Mouse (Mus musculus) retina, postnatal 1 day (tissue): Measurements from ENCODE around the gene Nprl2.
A peak's percentile ranks its signal among the peaks of the same experiment; 100 is the strongest.

Experiments used
- DNase-seq: peaks from one replicate; pipeline ENCODE4 v3.0.0-alpha.2; 2012

Nprl2 gene

DNA sequence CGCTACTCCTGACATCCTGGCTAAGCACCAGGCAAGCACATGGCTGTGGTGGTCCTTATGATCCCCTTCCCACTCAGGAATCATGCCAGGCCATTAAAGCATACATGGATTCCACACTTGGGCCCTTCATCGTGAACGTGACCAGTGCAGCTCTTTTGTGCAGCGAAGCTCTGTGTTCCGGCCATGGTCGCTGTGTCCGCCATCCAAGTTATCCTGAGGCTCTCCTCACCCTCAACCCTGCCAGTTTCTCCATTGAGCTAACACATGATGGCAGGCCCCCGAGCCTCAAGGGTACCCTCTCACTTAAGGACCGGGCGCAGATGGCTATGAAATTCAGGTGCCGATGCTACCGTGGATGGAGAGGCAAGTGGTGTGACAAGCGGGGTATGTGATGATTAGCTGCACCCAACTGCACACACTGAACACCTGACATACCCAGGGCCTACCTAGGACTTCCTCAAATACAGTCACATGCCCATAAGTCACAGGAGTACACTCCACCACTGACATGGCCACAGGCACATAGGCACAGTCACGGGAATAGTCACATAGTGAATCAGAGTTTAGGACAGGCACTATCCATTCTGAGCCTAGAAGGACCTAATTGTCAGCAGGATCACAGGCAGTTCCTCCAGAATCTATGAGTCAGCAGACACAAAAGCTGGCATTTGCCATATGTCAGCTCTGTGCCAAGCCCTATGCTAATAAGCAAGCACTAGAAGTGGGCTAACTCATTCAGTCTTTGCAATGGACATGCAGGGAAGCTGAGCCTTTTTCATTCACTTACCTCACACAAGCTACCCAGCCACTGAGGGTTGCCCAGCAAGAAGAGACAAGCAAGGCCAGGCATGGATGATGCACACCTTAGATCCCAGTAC lies 37.2 kb downstream of the Nprl2 start:
- no peak for DNase-seq

- DNase-seq: peak; percentile 88
These were observed 38.7 kb downstream of the Nprl2 start, which contains the start of gene Hyal3 for GRCm38 (mm10) chr9:107580501-107581317. Gene Hyal3, plus strand, starts transcription at chr9:107580818.

DNA sequence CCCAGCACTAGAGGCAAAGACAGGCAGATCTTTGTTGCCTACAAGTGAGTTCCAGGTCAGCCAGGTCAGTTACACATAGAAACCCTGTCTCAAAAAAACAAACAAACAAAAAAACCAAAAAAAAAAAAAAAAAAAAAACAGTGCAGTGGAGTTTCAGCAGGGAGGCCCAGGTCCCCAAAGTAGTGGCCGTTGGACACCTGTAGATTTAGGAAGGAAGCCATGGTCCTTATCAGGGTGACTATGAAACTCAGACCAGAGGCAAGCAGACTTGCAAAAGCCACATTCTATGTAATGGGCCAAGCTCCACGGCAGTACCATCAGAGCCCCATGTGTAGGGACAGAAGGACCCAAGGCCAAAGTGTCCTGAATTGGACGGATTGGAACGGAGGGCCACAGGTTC lies 39.6 kb downstream of the Nprl2 start:
- no peak for DNase-seq

- no peak for DNase-seq
These were observed 40.6 kb downstream of the Nprl2 start for GRCm38 (mm10) chr9:107582509-107583062.

- DNase-seq: no peak
These were observed 41.1 kb downstream of the Nprl2 start for GRCm38 (mm10) chr9:107583174-107583573.

- DNase-seq: no peak
These were observed 44.5 kb downstream of the Nprl2 start for GRCm38 (mm10) chr9:107586504-107586903.

DNA sequence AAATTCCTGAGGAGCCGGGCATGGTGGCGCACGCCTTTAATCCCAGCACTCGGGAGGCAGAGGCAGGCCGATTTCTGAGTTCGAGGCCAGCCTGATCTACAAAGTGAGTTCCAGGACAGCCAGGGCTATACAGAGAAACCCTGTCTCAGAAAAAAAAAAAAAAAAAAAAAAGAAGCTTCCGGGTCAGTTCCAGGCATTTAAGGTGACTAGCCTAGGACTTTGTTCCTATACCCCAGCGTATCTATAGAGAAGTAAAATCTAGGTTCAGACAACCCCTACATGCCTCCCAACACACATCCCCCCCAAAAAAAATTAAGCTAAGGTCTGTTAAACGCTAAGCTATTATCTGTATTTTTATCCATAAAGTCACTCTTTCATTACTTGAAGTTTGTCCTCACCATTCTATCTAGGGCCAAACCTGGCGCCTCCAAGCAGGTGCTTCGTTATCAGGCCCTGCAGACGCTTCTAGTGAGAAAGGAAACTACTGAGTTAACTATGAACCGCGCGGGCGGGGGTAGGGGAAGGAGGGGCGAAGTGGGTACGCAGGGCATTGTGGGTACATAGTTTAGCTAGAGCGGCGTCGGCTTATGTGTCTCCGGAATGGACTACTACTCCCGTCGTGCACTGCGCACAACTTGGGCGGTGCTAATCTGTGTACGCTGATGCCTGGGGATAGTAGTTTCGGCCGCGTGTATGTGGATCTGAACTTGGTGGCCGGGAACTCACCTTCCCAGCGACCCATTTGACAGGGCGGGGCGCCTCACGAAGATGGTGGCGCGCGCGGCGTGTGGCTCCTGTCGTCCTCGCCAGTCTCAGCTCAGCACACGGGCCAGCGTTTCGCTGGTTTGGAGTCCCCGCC lies 45.2 kb downstream of the Nprl2 start, which contains the start of gene Ifrd2:
Gene Ifrd2 (plus strand): TSS at position 669 of the 859 bp plus-strand sequence.
- peak; percentile 100 for DNase-seq

- DNase-seq: no peak
These were observed 46.0 kb downstream of the Nprl2 start for GRCm38 (mm10) chr9:107587833-107588639.

DNA sequence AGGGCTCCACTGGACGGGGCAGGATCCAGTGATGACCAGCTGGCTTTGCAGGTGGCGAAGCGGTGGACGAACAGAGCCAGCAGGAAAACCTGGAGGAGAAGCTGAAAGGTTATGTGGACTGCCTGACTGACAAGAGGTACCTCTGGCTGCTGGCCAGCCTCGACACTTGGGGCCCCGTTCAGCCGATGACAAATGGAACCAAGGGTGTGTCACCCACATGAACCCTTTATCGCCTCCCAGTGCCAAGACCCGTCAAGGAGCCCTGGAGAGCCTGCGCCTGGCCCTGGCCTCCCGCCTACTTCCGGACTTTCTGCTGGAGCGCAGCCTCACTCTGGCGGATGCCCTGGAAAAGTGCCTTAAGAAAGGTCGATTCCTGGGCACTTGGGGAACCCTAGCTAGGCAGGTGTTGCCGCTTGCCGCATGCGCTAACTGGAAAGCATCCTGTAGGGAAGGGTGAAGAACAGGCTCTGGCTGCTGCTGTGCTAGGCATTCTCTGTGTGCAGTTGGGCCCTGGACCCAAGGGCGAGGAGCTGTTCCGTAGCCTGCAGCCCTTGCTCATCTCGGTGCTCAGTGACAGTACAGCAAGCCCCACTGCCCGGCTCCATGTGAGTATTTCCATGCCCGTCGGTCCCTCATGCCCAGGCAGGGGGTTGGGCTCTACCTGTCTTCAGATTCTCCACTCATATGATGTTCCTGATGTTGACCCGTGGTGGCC lies 48.2 kb downstream of the Nprl2 start:
- no peak for DNase-seq

GRCm38 (mm10) chr9:107590773-107591060 lies 48.7 kb downstream of the Nprl2 start:
- DNase-seq: no peak

DNA sequence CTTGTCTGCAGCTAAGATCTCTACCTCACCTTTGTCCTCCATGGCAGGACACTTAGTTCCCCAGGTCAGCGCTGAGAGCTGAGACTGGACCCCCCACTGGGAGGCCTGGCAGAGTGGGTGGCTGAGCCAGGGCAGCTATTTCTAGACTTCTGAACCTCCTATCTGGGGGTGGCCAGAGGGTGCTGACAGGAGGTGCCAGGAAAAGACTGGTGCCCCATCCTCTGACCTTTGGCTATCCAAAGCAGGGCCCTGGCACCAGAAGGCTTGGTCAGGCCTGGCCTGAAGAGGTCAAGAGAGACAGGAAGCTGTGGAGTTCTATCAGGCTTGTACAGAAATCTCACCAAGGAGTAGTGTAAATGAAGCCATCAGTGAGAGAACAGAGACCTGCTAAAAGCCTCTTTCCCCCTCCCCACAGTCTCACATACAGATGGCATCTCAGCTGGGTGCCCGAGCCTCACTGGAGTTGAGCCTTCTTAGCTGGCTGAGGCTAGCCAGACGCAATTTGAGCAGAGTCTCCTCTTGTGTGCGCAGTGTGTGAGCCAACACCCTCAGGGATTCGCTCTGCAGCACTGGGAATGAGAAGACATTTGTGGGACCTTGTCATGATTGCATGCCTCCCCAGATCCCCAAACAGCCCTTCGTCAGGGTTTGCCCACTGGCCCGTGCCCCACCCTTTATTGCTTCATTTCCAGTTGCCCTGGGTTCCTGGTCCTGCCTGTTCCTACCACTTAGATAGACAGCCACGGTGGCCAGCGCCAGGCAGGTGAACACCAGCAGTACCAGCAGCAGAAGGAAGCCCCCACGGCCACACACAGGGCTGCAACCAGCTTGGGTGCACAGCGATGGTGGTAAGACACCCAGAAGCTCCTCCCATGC lies 51.3 kb downstream of the Nprl2 start:
- peak; percentile 63 for DNase-seq

DNA sequence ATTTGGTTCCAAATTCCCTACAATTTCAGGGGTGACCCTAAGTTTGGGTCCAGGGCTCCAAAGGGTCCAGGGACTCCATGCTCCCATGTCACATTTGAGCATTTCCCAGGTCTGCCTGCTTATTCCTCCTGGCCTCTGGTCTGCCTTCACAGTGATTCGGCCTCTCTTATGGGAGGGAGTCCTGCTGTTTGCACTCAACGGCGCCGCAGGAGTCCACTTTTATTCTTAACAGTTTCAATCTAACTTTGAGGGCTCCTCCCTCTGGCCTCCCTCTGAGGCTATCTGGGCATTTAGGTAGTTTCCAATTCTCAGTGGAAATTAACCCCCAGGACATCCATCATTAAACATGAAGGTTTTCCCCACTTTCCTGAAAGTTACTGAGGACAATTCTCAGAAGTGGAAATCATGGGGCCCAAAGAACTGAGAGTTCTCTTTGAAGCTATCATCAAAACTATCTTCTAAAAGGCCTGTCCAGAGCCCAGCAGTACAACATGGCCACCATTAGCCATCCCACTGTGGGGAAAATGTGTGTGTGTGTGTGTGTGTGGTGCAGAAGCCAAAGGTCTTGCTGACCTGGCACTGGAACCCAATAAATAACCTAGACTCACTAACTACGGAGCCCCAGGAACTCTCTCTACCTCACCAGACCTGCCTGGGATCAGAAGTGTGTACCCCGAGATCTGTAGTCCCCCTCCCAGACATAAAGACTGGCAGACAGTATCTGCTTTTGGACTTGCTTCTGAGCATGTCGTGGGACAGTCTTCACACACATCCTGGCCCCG lies 52.4 kb downstream of the Nprl2 start:
- DNase-seq: no peak
